Mouse (Mus musculus) heart, postnatal 0 days (tissue): Measurements from ENCODE around the gene Akr1c19. TPM values are rescaled to one million over a fixed set of nuclear protein-coding genes. Genes with fewer than 3 reads are reported as not detected.
"Not testable (repeated sequence)": the region's sequence is repeated elsewhere in the genome, so short reads cannot be mapped to it uniquely, and the experiment has no call there.

Experiments
- ATAC-seq: fragments of 200-750 bp; cut with Nextera tagmentation; 2 replicates; pipeline ENCODE4 v1.8.0; 2017; ENCODE audit warnings: low read depth, moderate number of reproducible peaks, moderate library complexity; ENCODE audit not compliant: insufficient read depth
- DNase-seq: peaks from one replicate; pipeline ENCODE4 v3.0.0-alpha.2; 2016; ENCODE audit warnings: low spot score
- H3K27ac ChIP-seq: fragments of 300-500 bp; sonication (generic); 2 replicates; pipeline ENCODE4 v1.5.1; 2014; ENCODE audit warnings: low read depth, mild to moderate bottlenecking
- H3K27me3 ChIP-seq: fragments of 300-500 bp; sonication (generic); 2 replicates; pipeline ENCODE4 v1.6.1; 2014; ENCODE audit warnings: low read length, mixed read lengths; ENCODE audit not compliant: control insufficient read depth, insufficient read depth
- H3K36me3 ChIP-seq: fragments of 300-500 bp; sonication (generic); replicated peaks from 2 replicates; pipeline ENCODE4 v1.6.1; 2014; ENCODE audit warnings: low read length, mixed read lengths; ENCODE audit not compliant: control insufficient read depth, insufficient read depth
- H3K4me1 ChIP-seq: fragments of 300-500 bp; sonication (generic); 2 replicates; pipeline ENCODE4 v1.6.1; 2014; ENCODE audit warnings: antibody characterized with exemption; ENCODE audit not compliant: control insufficient read depth, insufficient read depth
- H3K4me2 ChIP-seq: fragments of 300-500 bp; sonication (generic); 2 replicates; pipeline ENCODE4 v1.6.1; 2014; ENCODE audit warnings: low read depth, mild to moderate bottlenecking, low read length, moderate library complexity
- H3K4me3 ChIP-seq: fragments of 300-500 bp; sonication (generic); 2 replicates; pipeline ENCODE4 v1.5.1; 2014; ENCODE audit warnings: low read depth, low read length
- H3K9ac ChIP-seq: fragments of 300-500 bp; sonication (generic); replicated peaks from 2 replicates; pipeline ENCODE4 v1.6.1; 2014; ENCODE audit warnings: low read depth, low read length, mixed read lengths
- H3K9me3 ChIP-seq: fragments of 300-500 bp; sonication (generic); replicated peaks from 2 replicates; pipeline ENCODE4 v1.6.1; 2016; ENCODE audit warnings: low read length; ENCODE audit not compliant: control insufficient read depth
- CTCF ChIP-seq: IDR thresholded peaks from 2 replicates; pipeline ENCODE4 v1.5.1; 2016; ENCODE audit warnings: antibody characterized with exemption, control low read depth, low read depth
- EP300 ChIP-seq: IDR thresholded peaks from 2 replicates; pipeline ENCODE4 v1.6.1; 2016; ENCODE audit warnings: antibody characterized with exemption, low read depth
- WGBS: fragments of 180-500 bp; shearing (Covaris S2); extraction: QIAGEN DNeasy Blood & Tissue Kit; methylation state at CpG from one replicate; pipeline ENCODE4 v1.1.7; 2014; 5-methylcytosine and 5-hydroxymethylcytosine counted together
- polyA plus RNA-seq: library from polyadenylated mRNA; unstranded; fragments of >200 nt; fragmentation: Nextera tagmentation; extraction: Ambion mirVana; gene quantifications from 2 replicates; pipeline ENCODE4 v1.2.1, GENCODE M21; 2015
- total RNA-seq: library from RNA; depleted of rRNA; stranded (reverse); fragments of >200 nt; gene quantifications from 2 replicates; pipeline ENCODE4 v1.2.3, GENCODE M21; 2014; ENCODE audit warnings: low replicate concordance

Gene Akr1c19
- total and polyA plus RNA-seq, 2 experiments from 2014 or later = 1.4 to 1.6 TPM

DNA sequence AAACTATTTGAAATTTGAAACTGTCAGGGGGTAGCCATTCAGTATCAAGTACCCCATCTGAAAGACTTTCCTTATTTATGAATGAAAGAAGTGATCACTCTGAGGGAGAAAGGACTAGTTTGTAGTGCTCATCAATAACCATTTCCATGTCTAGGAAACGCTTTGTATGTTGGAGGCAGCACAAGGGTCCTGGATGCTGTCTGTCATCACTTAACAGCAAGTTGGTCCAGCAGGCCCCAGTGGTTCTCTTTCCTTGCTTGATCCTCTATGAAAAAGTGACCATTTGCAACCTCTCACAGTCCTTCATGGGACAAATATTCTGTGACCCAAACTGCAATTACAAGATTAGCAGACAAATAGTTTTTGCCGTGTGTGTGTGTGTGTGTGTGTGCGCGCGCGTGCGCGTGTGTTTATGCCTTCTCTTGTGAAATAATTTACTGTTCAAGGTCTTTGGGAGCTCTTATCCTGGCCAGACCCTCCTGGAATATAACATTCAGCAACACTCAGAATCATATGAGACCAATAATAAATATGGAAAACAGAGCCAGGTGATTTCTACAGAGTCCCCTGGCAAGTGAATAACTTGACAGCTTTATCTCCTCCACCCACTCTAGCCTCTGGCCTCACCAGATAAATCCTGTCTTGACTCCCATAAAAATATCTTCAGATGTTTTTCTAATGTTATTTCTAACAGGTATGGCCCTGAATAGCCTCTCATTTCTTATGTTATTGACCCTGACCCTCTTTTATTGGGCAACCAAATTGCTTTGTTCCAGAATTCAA lies 2.5 kb downstream of the Akr1c19 start:
- Histone ChIP-seq H3K27me3 (no peaks in the 10 kb centered on the region), H3K9me3 (no peaks in the 10 kb centered on the region), H3K9ac (no peak overlapping the region), H3K4me3 (no peak overlapping the region), H3K4me1 (no peaks in the 10 kb centered on the region), H3K27ac (no peak overlapping the region), H3K36me3 (no peaks in the 10 kb centered on the region), H3K4me2 (no peak overlapping the region)
- TF ChIP-seq CTCF (no peak), EP300 (no peak)
- 71% methylated on average over 8 of the region's 8 CpGs for WGBS
- no peak for DNase-seq
- ATAC-seq = no peak

DNA sequence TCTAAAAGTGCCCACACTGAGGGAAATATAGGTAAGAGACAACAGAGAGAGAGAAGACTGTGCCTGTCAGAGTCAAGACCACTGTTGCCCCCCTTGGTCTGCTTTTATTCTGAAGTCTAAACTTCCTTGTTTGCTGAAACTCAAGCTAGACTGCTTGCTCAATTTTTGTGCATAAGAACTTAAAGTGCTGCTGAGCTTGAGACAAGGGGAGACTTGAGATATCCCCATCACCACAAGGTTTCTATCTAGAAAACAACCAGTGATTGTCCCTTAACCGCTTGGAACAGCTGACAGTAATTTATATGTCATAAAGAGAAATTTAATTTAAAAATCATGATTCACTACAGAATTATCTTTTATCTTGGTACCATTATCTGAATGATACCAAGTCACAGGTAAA lies 4.6 kb downstream of the Akr1c19 start:
- no peak overlapping the region for H3K27ac ChIP-seq
- H3K4me3 ChIP-seq = no peak overlapping the region
- H3K4me2 ChIP-seq = no peak overlapping the region
- ATAC-seq = no peak
- no peaks in the 10 kb centered on the region for H3K4me1 ChIP-seq
- H3K36me3 ChIP-seq = no peaks in the 10 kb centered on the region
- H3K9ac ChIP-seq = no peak overlapping the region
- no peaks in the 10 kb centered on the region for H3K27me3 ChIP-seq
- no peak for DNase-seq
- 59% methylated on average over 1 of the region's 1 CpGs for WGBS
- TF ChIP-seq CTCF = no peak
- no peak for TF ChIP-seq EP300
- no peaks in the 10 kb centered on the region for H3K9me3 ChIP-seq

DNA sequence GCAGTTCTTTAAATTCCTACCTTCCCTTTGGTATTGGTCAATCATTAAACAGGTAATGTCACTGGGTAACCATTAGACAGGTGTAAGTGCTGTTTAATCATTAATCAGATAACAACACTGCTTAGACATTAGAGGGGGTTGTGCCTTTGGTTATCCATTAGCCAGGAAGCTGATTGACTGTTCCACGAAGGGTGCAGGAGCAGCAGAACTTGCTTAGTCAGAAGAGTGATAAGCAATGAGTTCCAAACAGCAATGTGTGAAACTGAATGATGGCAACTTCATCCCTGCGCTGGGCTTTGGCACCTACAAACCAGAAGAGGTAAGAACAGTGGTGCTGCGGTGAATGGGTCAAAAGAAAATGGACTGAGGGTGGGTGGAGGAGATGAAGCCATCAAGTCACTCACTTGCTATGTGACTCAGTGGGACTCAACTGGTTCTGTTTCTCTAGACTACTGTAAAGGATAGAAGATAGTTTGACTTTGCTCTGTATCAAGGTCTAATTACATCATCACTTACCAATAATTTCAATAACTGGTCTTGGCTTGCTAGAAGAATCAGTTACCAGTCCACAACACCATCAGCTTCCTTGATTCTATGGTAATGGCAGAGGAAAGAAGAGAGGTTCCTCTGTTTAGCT lies 5.2 kb downstream of the Akr1c19 start:
- Histone ChIP-seq H3K4me1 (no peaks in the 10 kb centered on the region), H3K9me3 (no peaks in the 10 kb centered on the region), H3K27me3 (no peaks in the 10 kb centered on the region), H3K27ac (no peak overlapping the region), H3K36me3 (no peaks in the 10 kb centered on the region), H3K4me2 (no peak overlapping the region), H3K9ac (no peak overlapping the region), H3K4me3 (no peak overlapping the region)
- DNase-seq (no peak), ATAC-seq (no peak)
- 66% methylated on average over 3 of the region's 3 CpGs for WGBS
- TF ChIP-seq EP300 (no peak), CTCF (no peak)

DNA sequence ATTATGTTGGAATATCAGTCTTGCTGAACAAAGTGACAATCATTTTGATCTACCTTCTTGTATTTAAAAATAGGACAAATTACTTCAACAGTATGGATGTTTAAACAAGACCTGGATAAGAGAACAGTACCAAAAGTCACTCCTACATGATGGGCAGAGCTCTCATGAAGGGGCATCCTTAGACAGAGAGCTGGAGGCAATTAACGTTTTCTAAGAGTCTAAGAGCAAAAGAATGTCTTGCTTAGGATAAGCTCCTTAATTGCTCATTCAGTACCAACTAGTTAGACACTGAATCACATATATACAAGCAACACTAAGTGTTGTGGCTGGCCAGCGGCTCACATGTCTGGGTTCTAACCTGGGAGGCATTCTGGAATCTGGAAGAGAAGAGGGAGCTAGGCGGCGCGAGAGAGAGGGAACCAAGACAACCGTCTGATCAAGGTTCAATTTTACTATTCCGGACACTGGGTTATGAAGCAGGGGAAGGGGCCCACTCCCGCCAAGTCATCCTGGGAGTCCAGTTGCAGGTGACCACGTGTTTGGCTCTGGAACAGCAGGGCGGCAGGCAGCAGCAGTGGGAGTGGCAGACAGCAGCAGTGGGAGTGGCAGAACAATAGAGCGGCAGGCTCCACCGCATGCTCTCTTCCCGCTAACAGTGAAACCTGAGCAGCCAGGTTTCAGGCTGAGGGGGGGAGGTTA lies 16.5 kb downstream of the Akr1c19 start:
- H3K36me3 ChIP-seq = no peaks in the 10 kb centered on the region
- no peaks in the 10 kb centered on the region for H3K9me3 ChIP-seq
- TF ChIP-seq EP300 (no peak), CTCF (no peak)
- 6% methylated on average over 13 of the region's 13 CpGs for WGBS
- H3K27me3 ChIP-seq = no peaks in the 10 kb centered on the region
- H3K4me1 ChIP-seq = 0 out of 2 replicates have a peak, but pooled peaks cover 4% of the 10 kb centered on the region
- peak overlapping the region; percentile 55 for H3K4me2 ChIP-seq
- DNase-seq = peak; percentile 8
- H3K4me3 ChIP-seq = peak overlapping the region; percentile 21; the same call in 1 of the 2 replicates
- H3K9ac ChIP-seq = no peak overlapping the region
- H3K27ac ChIP-seq = no peak overlapping the region
- ATAC-seq = peak; percentile 53; the same call in 1 of the 2 replicates

DNA sequence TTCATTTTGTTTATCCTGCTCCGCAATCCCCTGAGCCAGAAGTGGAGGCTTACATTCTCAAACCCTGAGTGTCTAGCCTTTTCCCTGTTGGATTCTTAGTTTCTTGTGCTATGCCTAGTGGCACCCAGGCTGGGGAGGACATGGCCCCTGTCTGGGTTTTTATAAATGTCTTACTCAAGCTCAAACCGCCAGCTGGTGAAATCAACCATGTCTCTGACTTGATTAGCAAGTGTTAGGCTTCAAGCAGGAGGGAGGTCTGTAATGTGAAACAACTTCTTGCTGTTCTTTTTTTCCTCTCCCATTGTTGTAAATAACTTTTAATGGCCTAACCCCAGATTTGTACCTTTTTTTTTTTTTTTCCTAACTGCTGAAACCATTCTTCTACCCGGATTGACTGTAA lies 20.8 kb downstream of the Akr1c19 start:
- H3K9me3 ChIP-seq = no peaks in the 10 kb centered on the region
- no peak for ATAC-seq

DNA sequence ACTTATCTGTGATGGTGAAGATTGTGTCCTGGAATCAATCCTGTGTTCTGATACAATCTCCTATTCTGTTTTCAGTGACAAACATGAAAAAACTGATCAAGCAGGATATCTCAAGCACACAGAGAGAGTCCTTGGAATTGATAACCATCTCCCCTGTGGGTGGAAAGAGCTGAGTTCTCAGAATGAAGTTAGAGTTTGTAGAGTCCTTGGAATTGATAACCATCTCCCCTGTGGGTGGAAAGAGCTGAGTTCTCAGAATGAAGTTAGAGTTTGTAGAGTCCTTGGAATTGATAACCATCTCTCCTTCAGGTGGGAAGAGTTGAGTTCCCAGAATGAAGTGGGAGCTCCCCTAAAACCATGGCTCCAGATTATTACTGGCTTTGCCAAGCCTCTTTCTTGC lies 28.4 kb downstream of the Akr1c19 start:
- not testable (repeated sequence) for H3K27ac ChIP-seq, H3K4me3 ChIP-seq, H3K4me1 ChIP-seq, H3K4me2 ChIP-seq, ATAC-seq, H3K36me3 ChIP-seq, H3K9ac ChIP-seq, H3K9me3 ChIP-seq, DNase-seq, H3K27me3 ChIP-seq

More for the DNA sequence above, 20.8 kb downstream of the Akr1c19 start:
- no peaks in the 10 kb centered on the region for H3K27me3 ChIP-seq
- no peak for DNase-seq
- H3K36me3 ChIP-seq = no peaks in the 10 kb centered on the region
- no peak overlapping the region for H3K4me2 ChIP-seq
- H3K27ac ChIP-seq = no peak overlapping the region
- H3K9ac ChIP-seq = no peak overlapping the region
- 0 out of 2 replicates have a peak, but pooled peaks cover 4% of the 10 kb centered on the region for H3K4me1 ChIP-seq
- 57% methylated on average over 3 of the region's 3 CpGs for WGBS
- H3K4me3 ChIP-seq = no peak overlapping the region
- TF ChIP-seq CTCF (no peak), EP300 (no peak)
